Mouse (Mus musculus): ENCODE measurements at regions not wholly inside any gene's neighbourhood (a gene's known extent, or its start where the extent isn't known, plus 50 kb on each side); places are given as distances from the start of the nearest gene placed in this dataset.
"Not testable (repeated sequence)": the region's sequence is repeated elsewhere in the genome, so short reads cannot be mapped to it uniquely, and the experiment has no call there.

DNA sequence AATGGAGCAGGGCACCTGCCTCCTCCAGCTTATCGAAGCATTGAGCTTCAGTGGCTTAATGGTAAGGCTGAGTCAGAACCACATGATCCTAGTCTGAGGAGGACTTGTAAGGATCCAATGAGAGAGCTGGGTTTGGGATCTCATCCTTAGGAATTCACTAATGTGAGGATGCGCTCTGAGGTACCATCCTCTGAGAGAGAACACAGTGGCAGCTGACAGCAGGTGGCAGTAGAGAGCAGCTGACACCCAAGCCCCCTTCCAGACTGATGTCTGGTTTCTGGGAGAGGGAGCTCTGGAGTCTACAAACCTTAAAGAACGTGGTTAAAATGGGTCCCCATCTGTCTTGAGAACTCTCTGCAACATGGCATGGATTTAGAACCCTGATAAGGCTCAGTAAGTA, 137.8 kb downstream of the B3glct start:
- peak; percentile 67 for DNase-seq

DNA sequence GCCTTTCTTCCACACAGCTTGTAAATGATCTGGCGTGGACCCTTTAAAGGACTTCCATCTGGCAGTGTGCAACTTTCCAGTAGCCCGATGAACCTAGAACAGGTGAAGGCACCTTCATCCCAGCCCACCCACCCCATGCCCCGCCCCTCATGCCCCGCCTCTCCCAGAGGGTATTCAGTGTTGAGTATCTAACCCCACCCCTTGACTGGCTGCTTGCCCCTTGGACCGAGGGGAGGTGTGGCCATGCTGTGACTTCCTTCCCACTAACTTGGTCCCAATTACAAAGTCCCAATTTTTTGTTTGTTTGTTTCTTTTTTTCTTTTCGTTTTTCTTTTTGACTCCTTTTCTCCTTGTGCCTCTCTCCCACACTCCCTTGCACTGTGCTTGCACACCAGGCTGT, 140.8 kb downstream of the B3glct start:
- no peak for DNase-seq

DNA sequence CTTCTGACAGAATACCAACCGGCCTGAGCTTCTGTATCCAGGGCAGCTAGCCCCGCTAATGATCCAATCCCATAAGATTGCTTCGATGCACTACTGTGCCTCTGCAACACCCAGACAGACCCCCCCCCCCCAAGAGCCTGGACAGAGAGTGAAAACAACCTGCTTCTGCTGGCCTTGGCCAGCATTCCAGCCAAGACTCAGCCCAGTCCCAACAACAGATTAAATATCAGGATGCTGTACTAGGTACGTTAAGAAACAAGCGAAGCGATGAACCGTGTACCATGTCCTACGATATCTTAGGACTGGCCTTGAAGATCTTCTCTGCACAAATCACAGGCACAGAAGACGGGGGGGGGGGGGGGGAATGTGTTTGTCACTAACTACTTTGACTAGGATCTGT, 145.8 kb downstream of the B3glct start:
- no peak for DNase-seq

DNA sequence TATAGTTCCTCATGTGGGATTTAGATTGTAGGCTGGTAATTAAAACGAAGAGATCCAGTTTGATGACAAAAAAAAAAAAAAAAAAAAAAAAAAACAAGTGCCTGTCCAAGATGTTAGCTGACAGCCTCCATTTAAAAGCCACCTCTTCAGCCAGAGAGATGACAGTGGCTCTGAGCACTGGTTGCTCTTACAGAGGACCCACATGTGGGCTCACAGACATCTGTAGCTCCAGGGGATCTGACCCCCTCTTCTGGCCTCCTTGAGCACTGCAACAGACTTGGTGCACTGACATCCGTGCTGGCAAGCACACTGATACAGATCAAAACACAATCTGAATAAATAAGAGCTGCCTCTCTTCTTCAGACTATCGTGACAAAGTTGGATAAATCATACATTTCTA, 149.6 kb downstream of the B3glct start:
- DNase-seq: no peak

DNA sequence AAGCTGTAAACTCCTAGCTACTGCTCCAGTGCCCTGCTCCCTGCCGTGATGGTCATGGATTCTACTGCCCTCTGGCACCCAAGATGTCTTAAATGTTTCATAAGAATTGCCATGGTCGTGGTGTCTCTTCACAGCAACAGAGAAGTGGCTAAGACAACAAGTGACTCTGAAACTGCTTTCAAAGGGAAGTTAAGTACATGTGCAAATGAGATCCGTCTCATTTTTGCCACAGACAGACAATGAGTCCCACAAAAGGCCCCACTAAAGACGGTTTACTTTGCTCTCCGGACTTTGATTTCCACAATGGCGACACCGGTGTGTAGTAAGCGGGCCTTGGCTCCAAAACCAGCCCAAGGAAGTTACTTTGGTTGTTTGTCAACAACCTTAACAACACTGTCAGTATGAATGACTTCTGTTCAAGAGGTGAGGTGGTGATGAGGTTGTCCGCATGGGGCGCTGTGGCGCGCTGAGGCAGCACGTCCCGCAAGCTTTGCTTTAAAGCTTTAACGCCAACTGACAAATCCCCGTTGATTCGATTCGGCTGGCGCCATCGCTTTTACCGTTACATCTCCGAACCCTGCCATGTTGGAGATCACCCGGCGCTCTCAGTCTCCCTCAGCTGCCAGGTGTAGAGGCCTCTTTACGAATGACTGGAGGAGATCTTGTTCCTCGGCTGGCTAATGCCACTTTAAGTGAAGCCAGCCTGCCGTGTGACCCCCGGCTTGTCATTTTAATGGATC, 153.3 kb downstream of the B3glct start:
- DNase-seq: peak; percentile 87

DNA sequence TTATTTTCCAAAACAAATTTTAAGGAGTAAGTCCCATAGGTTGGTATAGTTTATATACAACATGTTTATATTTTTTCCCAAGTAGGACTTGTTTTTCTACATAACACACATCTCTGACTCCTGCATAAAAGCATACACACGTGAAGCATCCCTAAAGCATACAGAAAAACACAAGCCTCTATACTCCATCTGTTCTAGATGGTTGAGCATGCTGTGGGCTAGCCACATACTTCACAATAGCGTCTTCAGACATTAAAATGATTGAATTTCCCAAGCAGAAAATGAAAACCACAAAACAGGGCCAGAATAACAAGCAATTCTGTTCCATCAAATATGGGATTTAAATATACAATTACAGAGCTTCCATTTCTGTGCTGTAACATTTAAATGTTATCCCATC, 159.3 kb downstream of the B3glct start:
- DNase-seq: no peak

DNA sequence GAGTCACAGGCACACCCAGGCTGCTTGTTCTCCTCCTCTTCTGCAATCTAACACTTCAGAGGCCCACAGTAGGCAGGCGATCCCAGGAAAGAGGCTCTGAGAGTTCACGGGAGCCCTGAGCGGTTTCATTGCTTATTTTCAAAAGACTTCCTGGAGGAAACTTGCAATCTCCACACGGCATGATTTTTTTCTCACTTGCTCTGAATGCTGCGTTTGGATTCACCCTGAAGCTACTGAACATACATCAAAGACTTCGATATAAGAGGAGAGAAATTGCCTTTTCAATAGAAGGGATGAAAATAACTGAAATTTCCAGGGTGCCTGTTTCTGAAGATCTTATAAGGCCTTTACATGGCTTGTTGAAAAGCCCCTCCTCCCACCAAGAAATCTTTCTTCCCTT, 164.5 kb downstream of the B3glct start:
- DNase-seq: no peak

DNA sequence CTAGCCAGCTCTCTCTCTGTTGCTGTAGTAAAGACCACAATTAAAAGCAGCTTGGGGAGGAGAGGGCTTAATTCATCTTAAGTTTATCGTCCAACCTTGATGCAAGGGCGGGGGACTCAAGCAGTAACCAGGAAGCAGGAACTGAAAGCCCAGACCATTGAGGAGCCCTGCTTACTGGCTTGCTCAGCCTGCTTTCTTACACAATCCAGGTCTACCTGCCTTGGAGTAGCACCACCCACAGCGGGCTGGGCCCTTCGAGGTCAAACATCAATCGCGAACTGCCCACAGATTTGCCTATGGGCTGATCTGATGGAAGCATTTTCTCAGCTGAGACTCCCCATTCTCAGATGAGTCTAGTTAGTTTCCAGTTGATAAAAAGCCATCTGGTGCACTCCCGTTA, 165.3 kb downstream of the B3glct start:
- no peak for DNase-seq

DNA sequence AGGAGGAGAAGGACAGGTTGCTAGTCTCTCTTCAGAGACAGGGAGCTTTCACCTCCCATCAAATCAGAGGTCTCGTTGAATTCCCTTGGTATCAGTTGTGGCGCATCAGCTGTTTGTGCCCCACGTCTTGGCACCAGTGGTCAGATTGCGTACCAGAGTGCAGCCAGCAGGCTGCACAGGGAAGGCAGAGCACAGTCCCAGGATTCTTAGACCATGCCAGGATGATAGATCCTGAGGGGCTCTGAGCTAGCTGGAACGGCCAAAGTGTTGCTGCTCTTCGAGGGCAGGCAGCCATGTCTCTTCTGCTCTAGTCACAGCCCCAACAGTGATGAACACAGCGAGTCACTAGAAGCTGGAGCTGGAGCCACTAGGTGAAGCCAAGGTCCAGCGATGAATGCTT, 167.2 kb downstream of the B3glct start:
- DNase-seq: no peak

DNA sequence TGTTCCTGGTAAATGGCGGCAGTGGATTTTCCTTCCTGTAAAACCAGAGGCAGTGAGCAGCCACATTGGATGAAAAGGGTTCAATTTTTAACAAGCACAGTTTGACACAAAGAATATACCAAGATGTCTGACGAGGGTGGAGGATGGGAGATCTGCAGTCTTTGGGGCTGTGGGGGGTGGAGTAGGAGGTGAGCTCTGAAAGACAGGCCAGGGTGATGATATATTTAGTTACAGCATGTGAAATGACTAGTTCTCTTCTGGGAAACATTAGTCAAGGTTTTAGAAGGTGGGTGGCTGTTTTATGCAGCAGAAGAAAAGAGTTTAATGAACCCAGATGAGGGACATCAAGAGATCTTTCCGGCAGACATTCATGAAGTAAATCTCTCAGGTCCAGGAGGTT, 170.0 kb upstream of the Rxfp2 start:
- DNase-seq: no peak

DNA sequence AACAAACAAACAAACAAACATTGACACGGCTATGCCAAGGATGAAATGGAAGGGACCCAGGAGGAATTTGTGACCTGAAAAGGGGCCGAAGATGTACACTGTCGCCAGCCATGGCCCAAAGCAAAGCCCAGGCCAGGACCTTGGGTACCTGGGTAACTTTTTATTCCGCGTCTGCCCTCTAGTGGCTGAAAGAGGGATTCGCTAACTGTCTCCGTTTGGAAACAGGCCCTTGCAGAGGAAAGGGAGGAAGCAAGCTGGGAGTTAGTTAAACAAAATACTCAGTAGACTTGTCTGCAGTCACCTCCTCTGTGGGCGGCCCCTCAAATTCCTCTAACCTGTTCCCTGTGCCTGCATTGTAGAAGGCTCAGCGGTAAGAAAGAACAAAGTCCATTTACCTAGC, 167.5 kb upstream of the Rxfp2 start:
- peak; percentile 74 for DNase-seq

DNA sequence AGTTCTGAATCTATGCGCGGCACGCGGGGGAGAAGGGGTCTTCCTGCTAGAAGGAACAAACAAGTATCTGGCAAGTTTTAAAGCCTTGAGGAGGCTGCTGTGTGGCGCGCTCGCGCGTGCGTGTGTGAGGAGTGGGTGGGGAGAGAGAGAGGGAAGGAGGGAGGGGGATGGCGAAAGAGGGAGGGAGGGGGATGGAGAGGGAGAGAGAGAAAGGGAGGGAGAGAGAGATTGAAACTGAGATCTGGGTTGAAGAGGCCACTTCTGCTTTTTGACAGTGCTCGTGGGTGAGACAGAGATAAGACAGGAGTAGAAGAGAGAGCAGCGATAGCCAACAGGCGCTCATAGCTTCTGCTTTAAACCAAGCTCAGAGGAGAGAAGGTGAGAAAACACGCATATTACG, 166.0 kb upstream of the Rxfp2 start:
- DNase-seq: no peak

DNA sequence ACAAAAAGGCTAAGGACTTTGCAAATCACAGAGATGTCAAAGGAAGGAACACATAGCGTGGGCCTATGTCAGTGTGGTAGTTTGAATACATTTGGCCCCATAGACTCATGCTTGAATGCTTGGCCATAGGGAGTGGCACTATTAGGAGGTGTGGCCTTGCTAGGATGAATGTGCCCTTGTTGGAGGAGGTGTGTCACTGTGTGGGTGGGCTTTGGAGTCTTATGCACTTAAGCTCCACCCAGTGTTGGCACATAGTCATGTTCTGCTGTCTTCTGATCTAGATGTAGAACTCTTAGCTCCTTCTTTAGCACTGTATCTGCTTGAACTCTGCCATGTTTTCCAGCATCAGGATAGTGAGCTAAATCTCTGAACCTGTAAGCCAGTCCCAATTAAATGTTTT, 162.4 kb upstream of the Rxfp2 start:
- no peak for DNase-seq

DNA sequence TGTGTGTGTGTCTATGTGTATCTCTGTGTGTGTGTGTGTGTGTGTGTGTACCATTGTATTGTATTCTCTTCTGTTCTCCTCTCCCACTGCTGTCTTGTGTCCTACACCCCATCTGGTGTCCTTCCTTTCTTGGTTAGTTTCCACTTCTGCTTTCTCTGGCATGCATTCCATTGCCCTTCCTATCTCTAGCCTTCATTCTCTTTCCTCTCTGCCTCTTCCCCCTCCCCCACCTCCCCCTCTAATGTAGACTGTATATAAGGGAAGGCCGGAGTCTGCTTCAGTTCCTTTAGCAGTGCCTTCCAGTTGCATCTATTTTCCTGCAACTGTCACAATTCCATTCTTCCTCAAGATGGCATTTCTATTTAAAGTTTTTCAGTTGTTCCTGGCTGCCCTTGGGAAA, 161.5 kb upstream of the Rxfp2 start:
- no peak for DNase-seq

DNA sequence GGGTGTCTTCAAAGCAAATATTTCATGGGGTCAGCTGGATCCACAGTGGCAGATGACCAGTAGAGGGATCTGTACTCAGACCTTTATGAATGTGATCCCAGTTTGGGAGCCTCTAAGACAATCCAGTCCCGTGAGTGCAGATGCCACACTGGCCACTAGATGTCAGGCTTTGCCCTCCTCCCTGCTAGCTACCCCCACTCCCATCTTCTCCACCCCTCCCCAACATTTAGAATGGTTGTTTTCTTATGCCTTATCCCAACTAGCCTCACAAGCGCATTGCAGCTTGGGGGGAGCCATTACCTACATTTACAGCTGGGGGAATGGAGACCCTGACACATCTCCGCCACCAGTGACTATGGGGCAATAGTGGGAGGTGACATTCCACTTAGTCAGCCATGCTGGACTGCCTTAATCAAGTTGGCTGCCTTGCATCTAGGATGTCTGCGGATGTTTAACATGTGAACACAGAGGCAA, 156.9 kb upstream of the Rxfp2 start:
- DNase-seq: peak; percentile 66

DNA sequence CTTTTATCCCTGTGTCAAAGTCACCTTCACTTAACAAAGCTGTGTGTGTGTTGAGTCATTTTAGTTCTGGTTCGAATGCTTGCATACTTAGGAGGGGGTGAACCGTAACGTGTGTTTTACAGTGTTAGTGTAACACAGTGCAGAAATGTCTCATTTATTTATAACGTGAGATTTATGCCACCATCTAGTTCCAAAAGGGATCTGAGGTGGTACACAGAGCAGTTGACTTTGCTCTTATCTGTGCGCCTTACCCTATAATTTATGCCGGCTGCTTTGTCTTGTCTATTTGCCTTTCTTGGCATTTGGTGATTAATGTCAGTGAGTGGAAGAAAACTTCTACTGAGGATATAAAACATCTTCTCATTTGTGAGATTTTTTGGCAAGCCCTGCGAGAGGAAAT, 150.5 kb upstream of the Rxfp2 start:
- no peak for DNase-seq

DNA sequence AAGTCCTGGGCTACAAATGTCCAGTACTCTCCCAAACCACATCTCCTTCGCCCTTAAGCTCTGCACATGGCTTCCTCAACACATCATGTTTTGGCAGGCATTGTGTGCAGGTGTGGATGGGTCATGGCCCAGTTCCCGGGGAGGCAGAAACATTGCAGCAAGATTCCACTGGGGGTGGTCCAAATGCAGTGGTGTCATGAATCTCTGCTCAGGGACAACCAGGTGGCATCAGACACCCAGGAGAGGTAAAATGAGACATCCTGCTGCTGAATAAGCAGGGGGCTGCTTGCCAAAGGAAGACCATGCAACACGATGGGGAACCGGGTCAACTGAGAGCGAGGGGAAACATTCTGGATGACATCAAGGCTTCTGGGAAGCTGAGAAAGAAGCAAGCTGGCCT, 149.0 kb upstream of the Rxfp2 start:
- no peak for DNase-seq

DNA sequence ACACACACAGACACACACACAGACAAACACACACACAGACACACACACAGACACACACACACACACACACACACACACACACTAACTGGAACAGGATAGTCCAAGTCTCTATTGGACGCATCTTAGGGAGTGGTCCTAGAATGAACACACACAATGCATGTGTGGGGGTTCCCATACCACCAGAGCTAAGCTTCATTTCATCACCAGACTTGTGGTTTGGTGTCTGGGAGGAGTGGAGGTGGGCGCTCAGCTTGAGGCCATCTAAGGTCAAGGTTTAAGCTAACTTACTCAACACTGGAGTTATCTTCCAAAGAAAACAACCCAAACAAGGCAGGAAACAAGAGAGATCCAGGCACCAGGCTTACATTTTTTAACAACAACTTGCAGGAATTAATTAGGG, 147.9 kb upstream of the Rxfp2 start:
- no peak for DNase-seq

DNA sequence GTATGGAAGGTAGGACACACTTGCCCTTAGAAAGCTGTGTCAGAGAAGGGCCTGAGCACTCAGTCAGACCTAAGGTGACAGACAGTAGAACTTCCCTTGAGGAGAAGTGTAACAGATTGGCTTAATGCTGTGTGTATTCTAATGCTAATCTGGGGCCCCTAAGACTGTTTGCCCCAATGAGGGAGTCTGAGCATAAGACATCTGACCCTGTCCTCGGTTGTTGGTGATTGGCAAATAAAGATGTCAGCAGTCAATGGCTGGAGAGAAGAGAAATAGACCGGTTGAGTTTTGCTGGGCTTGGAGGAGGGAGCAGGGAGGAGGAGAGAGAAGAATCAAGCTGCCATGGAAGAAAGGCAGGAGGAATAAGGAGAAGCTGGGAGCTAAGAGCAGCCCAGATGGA, 147.0 kb upstream of the Rxfp2 start:
- DNase-seq: no peak

DNA sequence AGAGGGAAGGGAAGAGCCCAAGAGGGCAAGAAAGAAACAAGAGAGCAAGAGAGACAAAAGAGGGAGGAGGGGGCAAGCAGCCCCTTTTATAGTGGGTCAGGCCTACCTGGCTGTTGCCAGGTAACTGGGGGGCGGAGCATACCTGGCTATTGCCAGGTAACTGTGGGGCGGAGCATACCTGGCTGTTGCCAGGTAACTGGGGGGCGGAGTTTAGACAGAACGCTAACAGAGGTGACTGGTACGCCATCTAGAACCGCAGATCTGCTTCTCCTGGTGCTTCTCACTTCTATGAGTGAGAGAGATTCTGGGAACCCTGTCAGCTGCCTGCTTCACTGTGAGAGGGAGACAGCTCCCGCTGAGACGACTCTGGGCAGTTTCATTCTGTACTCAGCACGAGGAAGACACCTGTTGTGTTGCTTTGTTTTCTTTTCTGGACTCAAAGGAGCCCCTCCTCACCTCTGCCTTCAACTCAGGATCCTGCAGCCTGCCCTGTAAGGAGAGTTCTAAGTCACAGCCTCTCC, 144.9 kb upstream of the Rxfp2 start:
- no peak for DNase-seq

DNA sequence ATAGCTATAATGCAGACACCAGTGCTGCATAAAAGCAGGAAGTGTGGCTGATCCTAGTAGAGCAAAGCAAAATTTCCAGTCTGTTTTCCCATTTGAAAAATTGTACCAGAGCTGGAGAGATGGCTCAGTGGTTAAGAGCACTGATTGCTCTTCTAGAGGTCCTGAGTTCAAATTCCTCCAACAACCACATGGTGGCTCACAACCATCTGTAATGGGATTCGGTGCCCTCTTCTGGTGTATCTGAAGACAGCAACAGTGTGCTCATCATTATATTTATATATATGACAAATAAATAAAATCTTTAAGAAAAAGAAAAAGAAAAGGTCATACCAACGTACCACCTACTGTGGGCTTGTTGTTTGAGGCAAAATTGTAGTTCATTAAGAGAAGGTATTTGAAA, 144.1 kb upstream of the Rxfp2 start:
- DNase-seq: no peak

DNA sequence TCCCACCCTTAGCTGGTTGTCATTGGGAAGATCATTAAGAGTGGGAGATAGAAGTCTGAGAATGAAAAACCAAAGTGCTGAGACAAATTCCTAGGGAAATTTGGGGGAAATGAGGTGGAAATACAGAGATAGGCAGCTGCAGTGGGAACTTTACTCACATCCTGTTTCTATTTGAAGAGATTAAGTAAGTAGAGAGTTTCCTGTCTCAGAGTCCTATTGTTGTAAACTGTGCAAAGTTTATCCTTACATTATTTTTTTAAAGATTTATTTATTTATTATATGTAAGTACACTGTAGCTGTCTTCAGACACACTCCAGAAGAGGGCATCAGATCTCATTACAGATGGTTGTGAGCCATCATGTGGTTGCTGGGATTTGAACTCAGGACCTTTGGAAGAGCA, 126.0 kb upstream of the Rxfp2 start:
- not testable (repeated sequence) for DNase-seq

DNA sequence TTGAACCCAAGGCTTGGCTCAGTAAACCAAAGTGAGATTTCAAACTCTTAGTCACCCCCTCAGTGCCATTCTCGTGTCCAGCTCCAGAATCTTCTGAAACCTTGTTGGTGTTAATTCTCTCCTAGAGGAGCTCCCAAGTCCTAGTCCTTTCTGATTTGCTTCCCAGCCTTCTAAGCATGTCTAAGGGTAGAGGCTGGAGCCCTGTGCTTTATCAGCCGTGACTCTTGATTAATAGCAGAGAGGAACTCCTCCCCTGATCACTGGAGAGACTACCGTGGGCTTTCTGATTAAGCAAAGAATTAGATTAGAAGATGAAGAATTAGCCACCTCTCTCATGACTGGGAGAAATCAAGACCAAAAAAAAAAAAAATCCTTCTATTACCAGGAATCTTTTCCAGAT, 111.5 kb upstream of the Rxfp2 start:
- DNase-seq: no peak

DNA sequence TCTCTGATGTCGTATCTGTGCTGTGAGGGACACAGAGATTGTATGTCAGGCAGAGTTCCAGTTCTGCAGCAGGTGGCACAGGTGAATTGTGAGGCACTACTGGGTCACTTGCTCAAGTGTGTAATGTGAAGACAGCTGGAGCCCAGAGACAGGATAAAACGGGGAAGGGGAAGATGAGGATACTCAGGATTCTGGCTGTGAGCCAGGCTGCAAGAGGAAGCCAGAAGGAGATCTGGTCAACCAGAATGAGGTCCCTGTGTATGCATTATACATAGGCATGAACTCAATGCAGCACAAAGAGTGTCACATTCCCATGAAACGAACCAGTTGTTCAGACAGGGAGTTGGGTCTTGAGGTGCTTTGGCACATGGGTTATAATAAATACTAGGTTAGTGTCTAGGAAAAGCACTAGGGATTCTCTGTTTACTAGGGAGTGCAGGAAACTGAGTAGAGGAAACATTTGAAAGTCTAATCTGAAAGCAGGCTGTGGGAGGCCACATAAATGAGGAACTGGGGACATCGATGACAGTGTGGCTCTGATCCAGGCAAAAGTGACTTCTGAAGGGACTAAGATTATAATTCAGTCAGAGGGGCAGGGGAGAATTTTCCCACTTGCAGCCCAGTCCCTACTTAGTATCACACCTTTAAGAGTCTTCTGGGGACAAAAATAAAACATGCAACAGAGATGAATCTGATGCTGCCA, 109.9 kb upstream of the Rxfp2 start:
- peak; percentile 29 for DNase-seq

Measured in right cerebral cortex, postnatal 4 days (tissue).